Mouse (Mus musculus) forebrain, embryonic 15.5 days (tissue): ENCODE data around the gene Lrrc8b. TPM values are rescaled to one million over a fixed set of nuclear protein-coding genes. Genes with fewer than 3 reads are reported as not detected.
A peak's percentile ranks its signal among the peaks of the same experiment; 100 is the strongest.

Experiments
- ATAC-seq: fragments of 200-750 bp; cut with Nextera tagmentation; replicated peaks from 2 replicates; pipeline ENCODE4 v1.8.0; 2017; ENCODE audit warnings: mild to moderate bottlenecking, moderate TSS enrichment, moderate library complexity
- H3K27ac ChIP-seq: fragments of 300-500 bp; sonication (generic); replicated peaks from 2 replicates; pipeline ENCODE4 v1.5.1; 2015; ENCODE audit warnings: mild to moderate bottlenecking, inconsistent platforms
- H3K27me3 ChIP-seq: fragments of 300-500 bp; sonication (generic); 2 replicates; pipeline ENCODE4 v1.6.1; 2015; ENCODE audit warnings: inconsistent platforms
- H3K36me3 ChIP-seq: fragments of 300-500 bp; sonication (generic); 2 replicates; pipeline ENCODE4 v1.6.1; 2015; ENCODE audit warnings: mild to moderate bottlenecking, inconsistent platforms
- H3K4me1 ChIP-seq: fragments of 300-500 bp; sonication (generic); 2 replicates; pipeline ENCODE4 v1.6.1; 2015; ENCODE audit warnings: inconsistent platforms
- H3K4me2 ChIP-seq: fragments of 300-500 bp; sonication (generic); replicated peaks from 2 replicates; pipeline ENCODE4 v1.6.1; 2015; ENCODE audit warnings: mild to moderate bottlenecking, inconsistent platforms
- H3K4me3 ChIP-seq: fragments of 300-500 bp; sonication (generic); 2 replicates; pipeline ENCODE4 v1.5.1; 2015; ENCODE audit warnings: mild to moderate bottlenecking, inconsistent platforms
- H3K9ac ChIP-seq: fragments of 300-500 bp; sonication (generic); replicated peaks from 2 replicates; pipeline ENCODE4 v1.6.1; 2015; ENCODE audit warnings: mild to moderate bottlenecking, inconsistent platforms
- H3K9me3 ChIP-seq: fragments of 300-500 bp; sonication (generic); 2 replicates; pipeline ENCODE4 v1.6.1; 2016; ENCODE audit warnings: inconsistent platforms
- WGBS: fragments of 180-500 bp; shearing (Covaris S2); methylation state at CpG from one replicate; pipeline ENCODE4 v1.1.7; 2015; ENCODE audit warnings: mixed read lengths; 5-methylcytosine and 5-hydroxymethylcytosine counted together
- polyA plus RNA-seq: library from polyadenylated mRNA; unstranded; fragments of >200 nt; fragmentation: Nextera tagmentation; extraction: Ambion mirVana; gene quantifications from 2 replicates; pipeline ENCODE4 v1.2.1, GENCODE M21; 2015

The Lrrc8b gene
- polyA plus RNA-seq, result 15.5 and 16.0 TPM in 2 replicates

- H3K9ac ChIP-seq, result peak within 1 kb of the TSS; percentile 99
- peak within 1 kb of the TSS; percentile 80 for H3K4me2 ChIP-seq
- H3K9me3 ChIP-seq, result 0 out of 2 replicates have a peak, but pooled peaks cover 7% of the 10 kb centered on the region
- H3K4me1 ChIP-seq, result peaks cover 12% of the 10 kb centered on the region
- under 1% methylated on average over 43 of the region's 63 CpGs for WGBS
- H3K27ac ChIP-seq, result peak within 1 kb of the TSS; percentile 89
- H3K4me3 ChIP-seq, result peak within 1 kb of the TSS; percentile 98
- 0 out of 2 replicates have a peak, but pooled peaks cover 3% of the 10 kb centered on the region for H3K36me3 ChIP-seq
- ATAC-seq, result peak; percentile 96
- no peaks in the 10 kb centered on the region for H3K27me3 ChIP-seq
Observed at GRCm38 (mm10) chr5:105415198-105415791, at the start of gene Lrrc8b. Lrrc8b (plus strand) TSS chr5:105415775.

DNA sequence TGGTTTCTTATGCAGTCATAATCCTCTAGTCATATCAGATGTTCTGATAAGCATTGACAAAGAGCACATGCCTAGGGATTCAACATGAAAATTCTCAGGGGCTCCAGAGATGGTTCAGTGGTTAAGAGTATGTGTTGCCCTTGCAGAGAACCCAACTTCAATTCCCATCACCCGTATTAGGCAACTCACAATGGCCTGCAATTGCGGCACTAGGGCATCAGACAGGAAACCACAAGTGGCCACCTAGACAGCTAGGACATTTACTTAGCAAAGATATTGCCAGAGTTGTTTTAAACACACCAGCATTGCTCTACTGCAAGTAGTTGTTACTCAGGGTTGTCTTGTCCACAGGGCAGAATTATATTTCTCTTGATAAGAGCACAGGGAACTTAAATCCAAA, 34.1 kb upstream of the Lrrc8b start:
- H3K4me2 ChIP-seq, result no peak overlapping the region
- H3K27me3 ChIP-seq, result no peaks in the 10 kb centered on the region
- no peaks in the 10 kb centered on the region for H3K4me1 ChIP-seq
- WGBS, result 87% methylated on average over 2 of the region's 2 CpGs
- H3K9me3 ChIP-seq, result no peaks in the 10 kb centered on the region
- H3K4me3 ChIP-seq, result no peak overlapping the region
- H3K36me3 ChIP-seq, result no peaks in the 10 kb centered on the region
- no peak overlapping the region for H3K27ac ChIP-seq
- ATAC-seq, result no peak
- no peak overlapping the region for H3K9ac ChIP-seq

DNA sequence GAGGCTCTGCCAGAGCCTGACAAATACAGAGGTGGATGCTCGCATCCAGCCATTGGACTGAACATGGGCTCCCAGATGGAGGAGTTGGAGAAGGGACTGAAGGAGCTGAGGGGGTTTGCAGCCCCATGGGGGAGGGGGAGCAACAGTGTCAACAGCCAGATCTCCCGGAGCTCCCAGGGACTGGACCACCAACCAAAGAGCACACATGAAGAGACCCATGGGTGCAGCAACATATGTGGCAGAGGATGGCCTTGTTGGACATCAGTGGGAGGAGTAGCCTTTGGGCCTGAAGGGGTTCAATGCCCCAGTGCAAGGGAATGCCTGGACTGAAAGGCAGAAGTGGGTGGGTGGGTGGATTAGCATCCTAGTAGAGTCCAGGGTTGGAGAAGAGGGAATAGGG, 25.2 kb upstream of the Lrrc8b start:
- Histone ChIP-seq H3K4me2 (no peak overlapping the region), H3K27me3 (no peaks in the 10 kb centered on the region), H3K9me3 (no peaks in the 10 kb centered on the region), H3K27ac (no peak overlapping the region), H3K36me3 (no peaks in the 10 kb centered on the region), H3K4me1 (no peaks in the 10 kb centered on the region), H3K4me3 (no peak overlapping the region), H3K9ac (no peak overlapping the region)
- 94% methylated on average over 2 of the region's 2 CpGs for WGBS
- ATAC-seq, result no peak

DNA sequence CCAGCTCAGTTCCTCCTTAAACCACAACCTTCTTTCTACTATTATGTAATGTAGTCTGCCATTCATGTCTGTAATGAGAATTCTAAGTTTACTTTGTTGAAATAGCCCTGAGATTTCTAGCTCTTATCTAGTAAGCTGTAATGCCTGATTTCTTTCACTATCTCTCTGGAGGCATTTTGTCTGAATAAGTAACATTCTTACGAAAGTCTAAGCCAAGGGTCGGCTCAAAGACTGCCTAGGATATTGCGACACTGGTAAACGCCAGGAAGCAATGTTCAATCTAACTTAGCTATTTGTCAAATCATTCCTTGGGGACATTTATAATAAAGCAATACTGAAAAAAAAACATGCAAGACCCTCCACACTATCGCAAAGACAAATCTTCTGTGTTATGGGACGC, 21.8 kb upstream of the Lrrc8b start:
- H3K9ac ChIP-seq, result no peak overlapping the region
- no peaks in the 10 kb centered on the region for H3K27me3 ChIP-seq
- no peaks in the 10 kb centered on the region for H3K9me3 ChIP-seq
- H3K4me3 ChIP-seq, result no peak overlapping the region
- H3K36me3 ChIP-seq, result no peaks in the 10 kb centered on the region
- no peak overlapping the region for H3K4me2 ChIP-seq
- no peaks in the 10 kb centered on the region for H3K4me1 ChIP-seq
- no peak for ATAC-seq
- 97% methylated on average over 6 of the region's 6 CpGs for WGBS
- no peak overlapping the region for H3K27ac ChIP-seq

DNA sequence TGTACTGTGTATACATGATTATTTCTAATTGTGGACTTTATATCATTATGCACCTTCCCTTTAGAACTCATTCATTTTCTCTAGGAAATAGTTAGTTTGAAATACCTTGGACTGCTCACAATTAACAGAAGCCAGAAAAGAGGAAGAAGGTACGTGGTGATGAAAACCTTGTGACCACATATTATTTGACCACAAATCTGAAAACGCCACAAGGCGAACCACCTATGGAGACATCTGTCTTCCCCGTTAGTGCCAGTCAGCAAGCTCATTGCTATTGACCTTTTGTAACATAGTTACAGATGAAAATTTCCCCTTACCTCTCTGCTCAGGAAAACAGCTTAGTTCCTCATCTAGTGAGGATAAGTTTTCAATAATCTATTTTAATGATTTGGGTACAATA, 20.4 kb upstream of the Lrrc8b start:
- H3K27me3 ChIP-seq, result no peaks in the 10 kb centered on the region
- H3K4me3 ChIP-seq, result no peak overlapping the region
- peaks cover 9% of the 10 kb centered on the region for H3K4me1 ChIP-seq
- no peaks in the 10 kb centered on the region for H3K9me3 ChIP-seq
- no peaks in the 10 kb centered on the region for H3K36me3 ChIP-seq
- H3K4me2 ChIP-seq, result no peak overlapping the region
- H3K27ac ChIP-seq, result no peak overlapping the region
- no peak for ATAC-seq
- 96% methylated on average over 4 of the region's 4 CpGs for WGBS
- H3K9ac ChIP-seq, result no peak overlapping the region

DNA sequence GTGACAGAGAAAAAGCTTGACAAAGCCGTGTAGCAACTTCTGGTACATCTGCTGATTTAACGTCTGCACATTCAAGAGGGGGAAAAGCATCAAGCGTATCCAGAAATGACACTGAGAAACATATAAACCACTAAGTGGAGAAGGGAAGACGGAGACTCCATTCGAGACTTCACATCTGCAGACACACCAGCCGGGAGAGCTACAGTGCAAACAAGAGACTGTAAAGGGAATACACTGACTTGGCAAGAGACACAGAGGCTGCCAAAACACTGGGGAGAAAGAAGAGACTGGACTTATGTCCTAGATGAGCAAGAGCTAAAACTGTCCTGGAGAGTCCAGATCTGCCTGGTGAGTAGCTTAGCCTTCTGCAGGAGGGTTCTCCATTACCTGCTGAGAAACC, 16.6 kb upstream of the Lrrc8b start:
- H3K27ac ChIP-seq, result no peak overlapping the region
- 80% methylated on average over 6 of the region's 6 CpGs for WGBS
- H3K4me1 ChIP-seq, result peaks cover 9% of the 10 kb centered on the region
- H3K36me3 ChIP-seq, result no peaks in the 10 kb centered on the region
- H3K9me3 ChIP-seq, result no peaks in the 10 kb centered on the region
- H3K9ac ChIP-seq, result no peak overlapping the region
- H3K27me3 ChIP-seq, result no peaks in the 10 kb centered on the region
- ATAC-seq, result no peak
- no peak overlapping the region for H3K4me3 ChIP-seq
- H3K4me2 ChIP-seq, result no peak overlapping the region

GRCm38 (mm10) chr5:105399631-105400423, 15.7 kb upstream of the Lrrc8b start:
- Histone ChIP-seq H3K27ac (peak overlapping the region; percentile 73), H3K4me1 (peaks cover 9% of the 10 kb centered on the region), H3K9ac (no peak overlapping the region), H3K27me3 (no peaks in the 10 kb centered on the region), H3K36me3 (no peaks in the 10 kb centered on the region), H3K4me2 (peak overlapping the region; percentile 48), H3K4me3 (peak overlapping the region; percentile 34), H3K9me3 (no peaks in the 10 kb centered on the region)
- WGBS, result 13% methylated on average over 13 of the region's 13 CpGs
- ATAC-seq, result peak; percentile 65

GRCm38 (mm10) chr5:105400424-105401375, 14.9 kb upstream of the Lrrc8b start:
- peak overlapping the region; percentile 34 for H3K4me3 ChIP-seq
- no peaks in the 10 kb centered on the region for H3K36me3 ChIP-seq
- peak overlapping the region; percentile 48 for H3K4me2 ChIP-seq
- ATAC-seq, result peak; percentile 91
- no peaks in the 10 kb centered on the region for H3K9me3 ChIP-seq
- 15% methylated on average over 17 of the region's 17 CpGs for WGBS
- H3K4me1 ChIP-seq, result peaks cover 9% of the 10 kb centered on the region
- no peaks in the 10 kb centered on the region for H3K27me3 ChIP-seq
- H3K9ac ChIP-seq, result no peak overlapping the region
- peak overlapping the region; percentile 73 for H3K27ac ChIP-seq

GRCm38 (mm10) chr5:105401536-105401935, 14.0 kb upstream of the Lrrc8b start:
- Histone ChIP-seq H3K36me3 (no peaks in the 10 kb centered on the region), H3K4me2 (no peak overlapping the region), H3K27me3 (no peaks in the 10 kb centered on the region), H3K9me3 (no peaks in the 10 kb centered on the region), H3K4me3 (no peak overlapping the region), H3K4me1 (peaks cover 9% of the 10 kb centered on the region), H3K9ac (no peak overlapping the region), H3K27ac (peak overlapping the region; percentile 73)
- WGBS, result 85% methylated on average over 6 of the region's 6 CpGs
- no peak for ATAC-seq

DNA sequence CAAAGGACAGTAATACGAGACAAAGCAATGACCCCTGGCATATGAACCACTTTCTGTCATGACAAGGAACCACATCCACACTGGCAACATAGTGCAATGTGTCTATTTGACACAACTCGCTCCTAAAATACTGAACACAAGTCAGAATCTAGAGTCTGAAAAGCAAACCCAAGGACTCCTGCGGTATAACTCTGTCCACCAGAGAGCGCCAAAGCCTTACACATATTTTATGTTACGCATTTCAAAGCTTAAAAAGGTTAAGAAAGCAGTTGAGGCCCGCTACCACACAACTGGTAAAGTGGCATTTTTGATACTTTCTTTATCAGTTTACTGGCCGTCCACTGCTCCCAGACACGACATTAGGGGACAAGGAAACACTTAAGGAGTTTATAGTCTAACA, 10.6 kb upstream of the Lrrc8b start:
- Histone ChIP-seq H3K4me2 (no peak overlapping the region), H3K4me1 (no peaks in the 10 kb centered on the region), H3K36me3 (no peaks in the 10 kb centered on the region), H3K9ac (no peak overlapping the region), H3K9me3 (no peaks in the 10 kb centered on the region), H3K27me3 (no peaks in the 10 kb centered on the region), H3K4me3 (no peak overlapping the region), H3K27ac (no peak overlapping the region)
- no peak for ATAC-seq
- WGBS, result 5% methylated on average over 8 of the region's 8 CpGs

GRCm38 (mm10) chr5:105407661-105408060, 7.9 kb upstream of the Lrrc8b start:
- no peaks in the 10 kb centered on the region for H3K9me3 ChIP-seq
- no peaks in the 10 kb centered on the region for H3K27me3 ChIP-seq
- no peaks in the 10 kb centered on the region for H3K36me3 ChIP-seq
- no peak overlapping the region for H3K4me3 ChIP-seq
- no peak overlapping the region for H3K4me2 ChIP-seq
- H3K4me1 ChIP-seq, result no peaks in the 10 kb centered on the region
- 93% methylated on average over 5 of the region's 5 CpGs for WGBS
- H3K9ac ChIP-seq, result no peak overlapping the region
- no peak overlapping the region for H3K27ac ChIP-seq
- ATAC-seq, result no peak

- no peak overlapping the region for H3K4me2 ChIP-seq
- WGBS, result 93% methylated on average over 4 of the region's 4 CpGs
- no peak for ATAC-seq
- H3K27ac ChIP-seq, result no peak overlapping the region
- no peaks in the 10 kb centered on the region for H3K9me3 ChIP-seq
- H3K4me1 ChIP-seq, result no peaks in the 10 kb centered on the region
- no peaks in the 10 kb centered on the region for H3K36me3 ChIP-seq
- H3K4me3 ChIP-seq, result no peak overlapping the region
- no peak overlapping the region for H3K9ac ChIP-seq
- no peaks in the 10 kb centered on the region for H3K27me3 ChIP-seq
Observed at GRCm38 (mm10) chr5:105409092-105409491, 6.5 kb upstream of the Lrrc8b start.
